Mouse (Mus musculus): ENCODE measurements around the gene Tomm20.

GRCm38 (mm10) chr8:126917179-126917905 lies 28.3 kb downstream of the Tomm20 start:
- TF ChIP-seq CTCF (IDR thresholded peaks at IDR 0.05; ENCODE audit: control insufficient read depth, insufficient read depth, insufficient replicate concordance, low read depth, low read length) (no peak), POLR2A (IDR thresholded peaks at IDR 0.05; ENCODE audit: control insufficient read depth, low read depth, low read length) (no peak)
